Mouse (Mus musculus) stomach, postnatal 0 days (tissue): ENCODE data around the gene Cited1. TPM values are rescaled to one million over a fixed set of nuclear protein-coding genes. Genes with fewer than 3 reads are reported as not detected.
"Not testable (repeated sequence)": the region's sequence is repeated elsewhere in the genome, so short reads cannot be mapped to it uniquely, and the experiment has no call there.

ENCODE experiments used
- ATAC-seq: fragments of 200-750 bp; cut with Nextera tagmentation; 2 replicates; pipeline ENCODE4 v1.8.0; 2017; ENCODE audit not compliant: low FRiP score, low TSS enrichment
- DNase-seq: peaks from one replicate; pipeline ENCODE4 v3.0.0-alpha.2; 2016; ENCODE audit warnings: low spot score
- H3K27ac ChIP-seq: fragments of 300-500 bp; sonication (generic); replicated peaks from 2 replicates; pipeline ENCODE4 v1.5.1; 2014; ENCODE audit warnings: mild to moderate bottlenecking, control low read depth
- H3K27me3 ChIP-seq: fragments of 300-500 bp; sonication (generic); 2 replicates; pipeline ENCODE4 v1.6.1; 2014; ENCODE audit warnings: low read length; ENCODE audit not compliant: control insufficient read depth, insufficient read depth
- H3K36me3 ChIP-seq: fragments of 300-500 bp; sonication (generic); 2 replicates; pipeline ENCODE4 v1.6.1; 2014; ENCODE audit warnings: low read length, mixed read lengths; ENCODE audit not compliant: control insufficient read depth, insufficient read depth
- H3K4me1 ChIP-seq: fragments of 300-500 bp; sonication (generic); replicated peaks from 2 replicates; pipeline ENCODE4 v1.6.1; 2014; ENCODE audit warnings: antibody characterized with exemption; ENCODE audit not compliant: control insufficient read depth, insufficient read depth
- H3K4me2 ChIP-seq: fragments of 300-500 bp; sonication (generic); replicated peaks from 2 replicates; pipeline ENCODE4 v1.6.1; 2014; ENCODE audit warnings: low read depth, mild to moderate bottlenecking, control low read depth, moderate library complexity
- H3K4me3 ChIP-seq: fragments of 300-500 bp; sonication (generic); 2 replicates; pipeline ENCODE4 v1.5.1; 2014; ENCODE audit warnings: low read depth, low read length, control low read depth
- H3K9ac ChIP-seq: fragments of 300-500 bp; sonication (generic); 2 replicates; pipeline ENCODE4 v1.6.1; 2014; ENCODE audit warnings: mild to moderate bottlenecking, low read length, control low read depth, mixed read lengths
- H3K9me3 ChIP-seq: fragments of 300-500 bp; sonication (generic); 2 replicates; pipeline ENCODE4 v1.6.1; 2016; ENCODE audit warnings: low read length; ENCODE audit not compliant: control insufficient read depth
- CTCF ChIP-seq: IDR thresholded peaks from 2 replicates; pipeline ENCODE4 v1.5.1; 2016; ENCODE audit warnings: antibody characterized with exemption, low read depth, mild to moderate bottlenecking, moderate library complexity
- EP300 ChIP-seq: optimal IDR thresholded peaks from 2 replicates; pipeline ENCODE3; 2016; ENCODE audit warnings: antibody characterized with exemption
- WGBS: fragments of 180-500 bp; shearing (Covaris S2); extraction: QIAGEN DNeasy Blood & Tissue Kit; methylation state at CpG from one replicate; pipeline ENCODE4 v1.1.7; 2014; 5-methylcytosine and 5-hydroxymethylcytosine counted together
- microRNA-seq: library from miRNA; unstranded; fragments of <30 nt; microRNA quantifications from one replicate; pipeline ENCODE4, GENCODE M21; 2016
- polyA plus RNA-seq: library from polyadenylated mRNA; unstranded; fragments of >200 nt; fragmentation: Nextera tagmentation; extraction: Ambion mirVana; gene quantifications from 2 replicates; pipeline ENCODE4 v1.2.1, GENCODE M21; 2015

Cited1 gene
- polyA plus RNA-seq, 1 experiment from 2014 or later, result 3.2 TPM

DNA sequence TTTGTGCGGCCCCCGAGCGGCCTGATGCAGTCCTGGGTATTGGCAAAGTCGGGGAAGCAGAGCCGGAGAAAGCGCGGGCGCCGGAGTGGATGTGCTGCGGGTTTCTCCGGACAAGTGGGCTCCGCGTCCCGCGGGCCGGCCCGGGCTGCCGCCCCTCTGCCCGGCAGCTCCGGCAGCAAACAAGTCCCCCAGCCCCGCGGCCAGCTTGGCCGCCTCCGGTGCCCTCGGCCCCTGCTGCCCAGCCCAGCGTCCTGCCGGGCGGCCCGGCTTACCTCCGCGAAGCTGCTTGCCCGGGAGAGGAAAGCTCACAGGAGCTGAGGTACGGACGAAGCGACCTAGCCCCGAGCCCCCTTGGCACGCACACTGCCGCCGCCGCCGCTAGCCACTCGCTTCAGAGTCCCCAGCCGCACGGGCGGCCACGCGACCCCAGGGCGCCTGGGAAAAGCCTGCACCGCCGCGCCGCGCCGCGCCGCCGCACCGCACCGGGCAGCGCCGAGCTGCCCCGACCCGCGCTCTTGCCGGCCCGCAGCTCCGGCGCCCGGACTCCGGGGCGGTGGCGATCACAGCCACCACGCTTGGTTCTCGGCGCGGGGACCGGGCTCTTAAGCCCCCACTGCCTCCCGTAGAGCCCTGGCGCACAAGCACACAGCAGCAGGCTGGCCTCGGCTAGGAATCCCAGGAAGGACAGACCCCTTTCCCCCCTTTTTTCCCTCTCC is 602 bp downstream of the Cited1 start:
- H3K27ac ChIP-seq, result no peak overlapping the region
- no peak overlapping the region for H3K9ac ChIP-seq
- no peaks in the 10 kb centered on the region for H3K9me3 ChIP-seq
- no peaks in the 10 kb centered on the region for H3K36me3 ChIP-seq
- DNase-seq (peak; percentile 22), ATAC-seq (no peak)
- no peak for TF ChIP-seq CTCF
- TF ChIP-seq EP300, result no peak
- 0 out of 2 replicates have a peak, but pooled peaks cover 3% of the 10 kb centered on the region for H3K27me3 ChIP-seq
- H3K4me3 ChIP-seq, result peak overlapping the region; percentile 50
- WGBS, result 23% methylated on average over 33 of the region's 80 CpGs
- H3K4me1 ChIP-seq, result no peaks in the 10 kb centered on the region
- H3K4me2 ChIP-seq, result peak overlapping the region; percentile 77

- ATAC-seq, result no peak
- no peaks in the 10 kb centered on the region for H3K36me3 ChIP-seq
- H3K27me3 ChIP-seq, result 0 out of 2 replicates have a peak, but pooled peaks cover 3% of the 10 kb centered on the region
- no peak for DNase-seq
- H3K9me3 ChIP-seq, result no peaks in the 10 kb centered on the region
- no peak overlapping the region for H3K9ac ChIP-seq
- no peaks in the 10 kb centered on the region for H3K4me1 ChIP-seq
- H3K4me2 ChIP-seq, result peak overlapping the region; percentile 77
- no peak for TF ChIP-seq CTCF
- TF ChIP-seq EP300, result no peak
- peak overlapping the region; percentile 50 for H3K4me3 ChIP-seq
- WGBS, result 18% methylated on average over 24 of the region's 24 CpGs
- no peak overlapping the region for H3K27ac ChIP-seq
These were observed 1.1 kb downstream of the Cited1 start for GRCm38 (mm10) chrX:102250891-102251170.

DNA sequence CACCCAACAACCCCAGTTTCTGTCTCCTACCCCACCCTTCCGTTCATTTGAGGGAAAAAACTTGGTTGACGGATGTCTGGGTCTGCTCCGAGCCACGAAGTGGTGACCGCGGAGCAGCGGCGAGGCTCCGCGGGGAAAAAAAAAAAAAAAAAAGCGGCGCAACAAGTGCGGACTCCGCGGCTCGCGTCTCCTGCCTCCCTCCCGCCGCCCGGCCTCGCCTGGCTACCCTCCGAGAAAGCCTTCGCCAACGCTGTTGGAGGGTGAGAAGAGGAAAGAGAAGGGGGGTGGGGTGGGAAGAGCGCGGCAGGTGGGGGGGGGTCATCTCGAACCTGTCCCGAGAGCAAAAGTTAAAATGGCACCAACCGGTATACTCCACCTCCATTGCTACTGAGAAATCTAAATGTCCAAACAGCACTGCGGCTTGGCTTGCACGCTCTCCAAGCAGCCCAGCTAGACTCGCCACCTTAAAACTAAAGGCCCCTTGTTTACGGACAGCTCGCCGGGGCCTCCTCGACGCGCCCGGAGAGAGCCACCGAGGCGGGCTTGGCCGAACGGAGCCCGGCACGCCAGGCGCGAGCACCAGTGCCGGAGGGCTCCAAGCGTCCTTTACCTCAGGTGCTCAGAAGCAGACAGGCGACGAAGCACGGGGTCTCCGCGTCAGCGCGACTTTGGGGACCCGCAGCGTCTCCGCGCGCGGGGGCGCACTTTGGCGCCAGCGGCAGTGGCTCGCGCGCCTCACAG is 1.7 kb downstream of the Cited1 start:
- no peaks in the 10 kb centered on the region for H3K4me1 ChIP-seq
- peak overlapping the region; percentile 50 for H3K4me3 ChIP-seq
- H3K27me3 ChIP-seq, result 0 out of 2 replicates have a peak, but pooled peaks cover 3% of the 10 kb centered on the region
- H3K9ac ChIP-seq, result no peak overlapping the region
- H3K36me3 ChIP-seq, result no peaks in the 10 kb centered on the region
- WGBS, result 19% methylated on average over 49 of the region's 68 CpGs
- peak; percentile 15 for DNase-seq
- peak overlapping the region; percentile 77 for H3K4me2 ChIP-seq
- ATAC-seq, result no peak
- H3K27ac ChIP-seq, result no peak overlapping the region
- TF ChIP-seq EP300 (no peak), CTCF (no peak)
- no peaks in the 10 kb centered on the region for H3K9me3 ChIP-seq

DNA sequence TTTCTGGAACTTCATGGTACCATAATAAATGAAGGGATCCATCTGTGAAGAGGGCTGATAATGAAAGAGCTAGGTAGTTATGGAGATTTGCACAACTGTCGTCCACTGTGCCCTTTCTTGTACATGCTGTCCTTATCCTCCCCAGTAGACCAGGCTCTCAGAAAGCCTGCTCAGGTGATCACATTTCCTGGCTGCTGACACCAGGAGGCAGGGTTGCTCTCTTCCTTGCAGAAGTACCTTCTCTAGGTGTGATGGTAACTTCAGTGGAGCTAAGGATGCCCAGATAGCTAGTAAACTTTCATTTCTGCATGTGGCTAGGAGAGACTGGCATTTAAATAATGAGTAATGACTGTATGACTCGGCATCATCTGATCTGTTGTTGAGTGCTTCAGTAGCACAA is 7.6 kb downstream of the Cited1 start:
- H3K4me3 ChIP-seq, result no peak overlapping the region
- ATAC-seq (no peak; the same call in 1 of the 2 replicates), DNase-seq (peak; percentile 24)
- H3K4me1 ChIP-seq, result no peaks in the 10 kb centered on the region
- no peak overlapping the region for H3K4me2 ChIP-seq
- H3K36me3 ChIP-seq, result no peaks in the 10 kb centered on the region
- peak; percentile 57 for TF ChIP-seq CTCF
- TF ChIP-seq EP300, result no peak
- H3K9ac ChIP-seq, result no peak overlapping the region
- H3K9me3 ChIP-seq, result no peaks in the 10 kb centered on the region
- no peak overlapping the region for H3K27ac ChIP-seq
- 69% methylated on average over 2 of the region's 2 CpGs for WGBS
- no peaks in the 10 kb centered on the region for H3K27me3 ChIP-seq

DNA sequence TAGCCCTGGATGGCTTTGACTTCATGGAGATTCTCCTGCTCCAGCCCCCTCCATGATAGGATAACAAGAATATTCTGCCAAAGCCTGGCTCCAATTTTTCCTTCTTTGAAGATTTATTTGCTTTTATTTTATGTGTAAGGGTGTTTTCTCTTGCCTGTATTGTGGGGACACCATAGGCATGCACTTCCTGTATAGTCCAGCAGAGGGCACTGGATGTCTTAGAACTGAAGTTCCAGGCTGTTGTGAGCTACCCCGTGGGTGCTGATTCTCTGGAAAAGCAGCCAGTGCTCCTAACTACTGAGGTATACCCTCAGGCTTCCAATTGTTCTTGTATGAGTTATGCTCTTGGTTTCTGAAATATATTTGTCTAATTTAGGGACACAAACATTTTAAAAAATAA is 32.9 kb downstream of the Cited1 start:
- no peaks in the 10 kb centered on the region for H3K4me1 ChIP-seq
- no peak for ATAC-seq
- no peak for TF ChIP-seq EP300
- TF ChIP-seq CTCF, result peak; percentile 74

GRCm38 (mm10) chrX:102215356-102215755 is 36.6 kb downstream of the Cited1 start:
- 41% methylated on average over 9 of the region's 9 CpGs for WGBS
- peak; percentile 59 for TF ChIP-seq CTCF

More for the DNA sequence above, 32.9 kb downstream of the Cited1 start:
- Histone ChIP-seq H3K4me3 (no peak overlapping the region), H3K27ac (no peak overlapping the region), H3K4me2 (no peak overlapping the region), H3K36me3 (no peaks in the 10 kb centered on the region), H3K27me3 (no peaks in the 10 kb centered on the region), H3K9ac (no peak overlapping the region), H3K9me3 (no peaks in the 10 kb centered on the region)
- peak; percentile 38 for DNase-seq
- 13% methylated on average over 1 of the region's 1 CpGs for WGBS

More at GRCm38 (mm10) chrX:102215356-102215755, 36.6 kb downstream of the Cited1 start:
- H3K4me1 ChIP-seq, H3K36me3 ChIP-seq, H3K9ac ChIP-seq, ATAC-seq, H3K27me3 ChIP-seq, H3K4me3 ChIP-seq, H3K4me2 ChIP-seq, H3K27ac ChIP-seq, H3K9me3 ChIP-seq: not testable (repeated sequence)
- DNase-seq, result peak; percentile 19

Small RNA genes lying within 50 kb of the gene (microRNA-seq; reads per million reads assigned to microRNA genes)
- gene Gm26318, result not detected

Other genes with a start within 250 kb of the Cited1 start
- gene Rtl5, start 180.9 kb downstream of the Cited1 start, polyA plus RNA-seq, result 0.56 and 0.64 TPM in 2 replicates
- gene Pin4, start 132.7 kb downstream of the Cited1 start, polyA plus RNA-seq, result 48.2 and 61.7 TPM in 2 replicates
- 1.5 and 1.9 TPM in 2 replicates for gene Ercc6l, start 95.1 kb downstream of the Cited1 start, polyA plus RNA-seq
- 632 and 636 TPM in 2 replicates for gene Rps4x, start 62.8 kb downstream of the Cited1 start, polyA plus RNA-seq